Mouse (Mus musculus): ENCODE measurements around the gene Tbc1d9b. TPM values are rescaled to one million over a fixed set of nuclear protein-coding genes. Genes with fewer than 3 reads are reported as not detected.

The Tbc1d9b gene
- polyA plus RNA-seq, 1 experiment from 2014 or later, result 45.6 TPM

GRCm38 (mm10) chr11:50212060-50212739 is 81.0 kb downstream of the Tbc1d9b start:
- H3K9me3 ChIP-seq, result no peaks in the 10 kb centered on the region
- no peak overlapping the region for H3K9ac ChIP-seq (replicated peaks)
- H3K4me2 ChIP-seq, result no peak overlapping the region
- WGBS, result 75% methylated on average over 3 of the region's 3 CpGs
- H3K27ac ChIP-seq, result no peak overlapping the region
- H3K4me3 ChIP-seq (replicated peaks), result no peak overlapping the region
- no peaks in the 10 kb centered on the region for H3K27me3 ChIP-seq
- H3K36me3 ChIP-seq, result peaks cover 10% of the 10 kb centered on the region
- ATAC-seq (ENCODE audit: insufficient number of reproducible peaks, insufficient read depth, low FRiP score, low TSS enrichment, low read depth), result no peak
- H3K4me1 ChIP-seq (replicated peaks), result peaks cover 29% of the 10 kb centered on the region

GRCm38 (mm10) chr11:50212848-50213758 is 81.9 kb downstream of the Tbc1d9b start:
- 71% methylated on average over 11 of the region's 11 CpGs for WGBS
- Histone ChIP-seq H3K27ac (no peak overlapping the region), H3K9me3 (no peaks in the 10 kb centered on the region), H3K4me3 (replicated peaks) (no peak overlapping the region), H3K4me2 (no peak overlapping the region), H3K27me3 (no peaks in the 10 kb centered on the region), H3K36me3 (peaks cover 1% of the 10 kb centered on the region; the same call in 1 of the 2 replicates), H3K9ac (replicated peaks) (no peak overlapping the region), H3K4me1 (replicated peaks) (peaks cover 35% of the 10 kb centered on the region)
- no peak for ATAC-seq (ENCODE audit: insufficient number of reproducible peaks, insufficient read depth, low FRiP score, low TSS enrichment, low read depth)

GRCm38 (mm10) chr11:50214631-50215030 is 83.4 kb downstream of the Tbc1d9b start:
- H3K9ac ChIP-seq (replicated peaks), result no peak overlapping the region
- 90% methylated on average over 6 of the region's 6 CpGs for WGBS
- H3K27me3 ChIP-seq, result no peaks in the 10 kb centered on the region
- H3K4me1 ChIP-seq (replicated peaks), result peaks cover 34% of the 10 kb centered on the region
- H3K4me2 ChIP-seq, result no peak overlapping the region
- H3K36me3 ChIP-seq, result no peaks in the 10 kb centered on the region
- no peak for ATAC-seq (ENCODE audit: insufficient number of reproducible peaks, insufficient read depth, low FRiP score, low TSS enrichment, low read depth)
- H3K9me3 ChIP-seq, result no peaks in the 10 kb centered on the region
- H3K27ac ChIP-seq, result no peak overlapping the region
- no peak overlapping the region for H3K4me3 ChIP-seq (replicated peaks)

GRCm38 (mm10) chr11:50215633-50216032 is 84.4 kb downstream of the Tbc1d9b start:
- Histone ChIP-seq H3K4me2 (peak overlapping the region; percentile 35), H3K27me3 (no peaks in the 10 kb centered on the region), H3K9me3 (no peaks in the 10 kb centered on the region), H3K27ac (no peak overlapping the region), H3K4me1 (replicated peaks) (peaks cover 34% of the 10 kb centered on the region), H3K9ac (replicated peaks) (no peak overlapping the region), H3K4me3 (replicated peaks) (no peak overlapping the region), H3K36me3 (no peaks in the 10 kb centered on the region)
- 22% methylated on average over 9 of the region's 9 CpGs for WGBS
- no peak for ATAC-seq (ENCODE audit: insufficient number of reproducible peaks, insufficient read depth, low FRiP score, low TSS enrichment, low read depth)

GRCm38 (mm10) chr11:50216724-50217366 is 85.6 kb downstream of the Tbc1d9b start:
- no peak for ATAC-seq (ENCODE audit: insufficient number of reproducible peaks, insufficient read depth, low FRiP score, low TSS enrichment, low read depth)
- no peaks in the 10 kb centered on the region for H3K27me3 ChIP-seq
- no peak overlapping the region for H3K27ac ChIP-seq
- H3K4me3 ChIP-seq (replicated peaks), result no peak overlapping the region
- H3K9ac ChIP-seq (replicated peaks), result no peak overlapping the region; the same call in 1 of the 2 replicates
- H3K4me2 ChIP-seq, result peak overlapping the region; percentile 6; the same call in 1 of the 2 replicates
- no peaks in the 10 kb centered on the region for H3K36me3 ChIP-seq
- WGBS, result 72% methylated on average over 4 of the region's 4 CpGs
- peaks cover 31% of the 10 kb centered on the region for H3K4me1 ChIP-seq (replicated peaks)
- no peaks in the 10 kb centered on the region for H3K9me3 ChIP-seq

GRCm38 (mm10) chr11:50217811-50218210 is 86.6 kb downstream of the Tbc1d9b start:
- no peak overlapping the region for H3K27ac ChIP-seq
- H3K4me2 ChIP-seq, result no peak overlapping the region
- ATAC-seq (ENCODE audit: insufficient number of reproducible peaks, insufficient read depth, low FRiP score, low TSS enrichment, low read depth), result no peak
- WGBS, result 61% methylated on average over 4 of the region's 4 CpGs
- H3K9me3 ChIP-seq, result no peaks in the 10 kb centered on the region
- no peak overlapping the region for H3K9ac ChIP-seq (replicated peaks)
- H3K4me3 ChIP-seq (replicated peaks), result no peak overlapping the region
- H3K27me3 ChIP-seq, result no peaks in the 10 kb centered on the region
- H3K4me1 ChIP-seq (replicated peaks), result peaks cover 31% of the 10 kb centered on the region
- H3K36me3 ChIP-seq, result no peaks in the 10 kb centered on the region

- no peaks in the 10 kb centered on the region for H3K27me3 ChIP-seq
- no peak overlapping the region for H3K9ac ChIP-seq (replicated peaks)
- H3K9me3 ChIP-seq, result no peaks in the 10 kb centered on the region
- WGBS, result 47% methylated on average over 2 of the region's 2 CpGs
- H3K27ac ChIP-seq, result no peak overlapping the region
- H3K36me3 ChIP-seq, result no peaks in the 10 kb centered on the region
- H3K4me1 ChIP-seq (replicated peaks), result peaks cover 36% of the 10 kb centered on the region
- no peak for ATAC-seq (ENCODE audit: insufficient number of reproducible peaks, insufficient read depth, low FRiP score, low TSS enrichment, low read depth)
- H3K4me3 ChIP-seq (replicated peaks), result no peak overlapping the region
- no peak overlapping the region for H3K4me2 ChIP-seq
Measured at GRCm38 (mm10) chr11:50219833-50220232, 88.6 kb downstream of the Tbc1d9b start.

Other genes starting within 250 kb of the Tbc1d9b start
- gene Rasgef1c, start 229.6 kb upstream of the Tbc1d9b start, polyA plus RNA-seq (2016; fragmentation: Nextera tagmentation; extraction: Ambion mirVana), result 0.10 and 0.11 TPM in 2 replicates
- 88.5 and 101 TPM in 2 replicates for gene Rnf130, start 106.0 kb upstream of the Tbc1d9b start, polyA plus RNA-seq (2016; fragmentation: Nextera tagmentation; extraction: Ambion mirVana)
- 22.8 and 23.8 TPM in 2 replicates for gene Mrnip, start 43.0 kb downstream of the Tbc1d9b start, polyA plus RNA-seq (2016; fragmentation: Nextera tagmentation; extraction: Ambion mirVana)
- gene Sqstm1, start 79.4 kb downstream of the Tbc1d9b start, polyA plus RNA-seq (2016; fragmentation: Nextera tagmentation; extraction: Ambion mirVana), result 165 and 167 TPM in 2 replicates
- gene Mgat4b, start 79.5 kb downstream of the Tbc1d9b start, polyA plus RNA-seq (2016; fragmentation: Nextera tagmentation; extraction: Ambion mirVana), result 31.2 and 35.2 TPM in 2 replicates
- 0.47 and 1.0 TPM in 2 replicates for gene Ltc4s, start 107.2 kb downstream of the Tbc1d9b start, polyA plus RNA-seq (2016; fragmentation: Nextera tagmentation; extraction: Ambion mirVana)
- gene Maml1, start 160.9 kb downstream of the Tbc1d9b start, polyA plus RNA-seq (2016; fragmentation: Nextera tagmentation; extraction: Ambion mirVana), result 9.0 and 10.4 TPM in 2 replicates
- gene Canx, start 194.3 kb downstream of the Tbc1d9b start, polyA plus RNA-seq (2016; fragmentation: Nextera tagmentation; extraction: Ambion mirVana), result 292 and 313 TPM in 2 replicates
- 0.44 TPM in 1 of 2 replicates, not detected in the other for gene Cby3, start 223.1 kb downstream of the Tbc1d9b start, polyA plus RNA-seq (2016; fragmentation: Nextera tagmentation; extraction: Ambion mirVana)
- gene Hnrnph1, start 245.6 kb downstream of the Tbc1d9b start, polyA plus RNA-seq (2016; fragmentation: Nextera tagmentation; extraction: Ambion mirVana), result 636 and 669 TPM in 2 replicates

All from limb, embryonic 12.5 days (tissue).